Comparison of ENCODE assay signal across 27 mouse cellular contexts in genomic region chr12:103763083-103763482, GRCm38 (mm10). TPM values are rescaled to one million over a fixed set of nuclear protein-coding genes. Genes with fewer than 3 reads are reported as not detected.
"Had no signal": no experiment of that assay in that cellular context is flagged by ENCODE, and none has a peak within 500 bp of the region (broad histone marks: within the 10 kb centered on the region; RNA-seq: fewer than 3 reads in every experiment).

No protein-coding gene starts in this region.

RNA-seq across cellular contexts. Expression of gene Serpina1d, which starts 10.3 kb away (rescaled TPM):
- total RNA-seq: left cerebral cortex, adult 2 months; left cerebral cortex, adult 8-10 months; left cerebral cortex, postnatal 10 days; left cerebral cortex, postnatal 14 days; left cerebral cortex, postnatal 25 days; left cerebral cortex, postnatal 36 days; left cerebral cortex, postnatal 4 days; megakaryocyte progenitor cell, adult 5-6 weeks; megakaryocyte, adult 5-6 weeks; megakaryocyte-erythroid progenitor cell, adult 5-6 weeks; midbrain, postnatal 0 days; monocyte, adult 5-6 weeks had no signal
- polyA plus RNA-seq: limb, embryonic 10.5 days; limb, embryonic 11.5 days; limb, embryonic 12.5 days; limb, embryonic 13.5 days; lung, embryonic 14.5 days; macrophage; midbrain, embryonic 10.5 days; midbrain, embryonic 11.5 days; midbrain, embryonic 12.5 days; midbrain, embryonic 13.5 days; midbrain, embryonic 14.5 days; midbrain, embryonic 15.5 days; midbrain, embryonic 16.5 days; midbrain, postnatal 0 days; neural tube, embryonic 11.5 days; neural tube, embryonic 12.5 days had no signal
